Mouse (Mus musculus) MN1 (cell line): ENCODE data around the gene Lamtor3.
"Not testable (repeated sequence)": the region's sequence is repeated elsewhere in the genome, so short reads cannot be mapped to it uniquely, and the experiment has no call there.

Source experiments
- DNase-seq: peaks from one replicate; pipeline ENCODE4 v3.0.0-alpha.2; 2016; ENCODE audit warnings: low spot score

The Lamtor3 gene

DNA sequence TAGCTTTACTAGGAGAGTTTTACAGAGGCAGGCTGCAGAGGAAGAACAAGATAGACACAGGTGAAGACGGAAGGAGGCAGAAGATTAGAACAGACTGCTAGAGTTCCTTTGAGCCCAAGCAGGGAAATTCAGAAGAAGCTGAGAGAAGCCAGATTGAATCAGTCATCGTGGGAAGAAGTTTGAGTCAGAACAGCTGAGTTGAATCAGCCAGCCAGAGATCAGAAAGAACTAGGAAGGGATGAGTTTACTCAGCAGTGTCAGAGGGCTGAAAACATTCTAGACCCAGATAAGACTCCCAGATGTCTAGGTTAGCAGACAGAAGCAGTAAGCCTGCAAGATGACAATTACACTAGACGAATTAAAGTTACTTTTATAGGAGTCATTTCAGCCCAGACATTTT is 15.7 kb downstream of the Lamtor3 start:
- DNase-seq, result no peak

DNA sequence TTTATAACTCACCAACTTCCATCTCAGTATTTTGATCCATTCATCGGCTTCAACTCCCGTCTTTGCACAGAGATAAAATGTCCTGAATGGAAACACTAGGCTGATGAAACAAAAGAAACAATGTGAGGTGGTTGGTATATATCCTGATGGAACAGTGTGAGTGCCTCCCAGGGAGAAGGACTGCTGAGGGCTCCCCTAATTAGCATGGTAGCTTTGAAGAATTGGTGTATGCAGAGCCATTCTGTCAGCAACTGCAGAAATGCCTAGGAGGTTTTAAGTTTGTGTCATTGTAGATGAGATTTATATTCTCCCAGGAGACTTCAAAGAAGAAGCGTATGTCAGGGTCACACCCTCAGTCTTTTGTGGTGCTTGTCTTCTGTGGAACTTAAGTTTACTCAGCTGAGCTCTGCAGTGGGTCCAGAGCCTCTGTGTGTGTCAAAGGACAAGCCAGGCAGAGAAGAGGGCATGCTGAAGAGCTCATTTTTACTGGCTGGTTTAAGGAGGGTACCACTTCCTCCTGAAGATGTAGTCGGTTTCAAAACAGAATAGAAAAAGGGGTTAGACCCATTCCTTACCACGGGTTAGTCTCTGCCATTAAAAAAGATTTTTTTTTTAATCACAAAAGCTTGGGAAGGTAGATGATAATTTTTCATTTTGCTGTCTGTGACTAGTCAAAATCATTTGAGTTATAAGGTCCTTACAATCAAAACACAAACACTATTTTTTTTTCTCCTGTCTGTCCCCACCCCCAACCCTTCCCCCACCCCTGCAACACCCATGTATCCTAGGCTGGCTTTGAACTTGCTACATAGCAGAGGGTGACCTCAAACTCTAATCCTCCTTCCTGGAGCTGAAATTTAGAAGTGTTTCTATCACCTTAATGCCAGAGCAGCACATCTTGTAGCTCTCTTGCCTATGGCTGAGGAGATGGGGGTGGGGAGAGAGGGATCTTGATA is 17.5 kb downstream of the Lamtor3 start:
- no peak for DNase-seq

DNA sequence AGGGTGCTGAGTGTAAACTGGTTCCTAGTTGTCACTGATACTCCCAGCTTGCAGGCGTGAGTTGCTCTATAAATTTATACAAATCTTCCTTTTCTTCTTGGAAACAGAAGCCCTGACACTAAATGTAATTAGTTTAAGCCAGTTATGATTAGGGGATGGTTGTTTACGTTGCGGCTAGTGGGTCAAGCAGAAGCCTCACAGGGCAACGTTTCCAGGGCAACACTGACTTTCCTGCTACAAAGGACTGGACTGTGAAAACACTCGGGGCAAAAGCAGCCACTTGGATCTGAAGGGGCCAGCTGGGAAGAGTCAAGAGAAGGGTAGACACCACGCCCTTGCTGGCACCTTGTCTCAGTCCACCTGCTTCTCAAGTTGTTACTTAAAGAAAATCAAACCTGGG is 18.2 kb downstream of the Lamtor3 start:
- peak; percentile 66 for DNase-seq

DNA sequence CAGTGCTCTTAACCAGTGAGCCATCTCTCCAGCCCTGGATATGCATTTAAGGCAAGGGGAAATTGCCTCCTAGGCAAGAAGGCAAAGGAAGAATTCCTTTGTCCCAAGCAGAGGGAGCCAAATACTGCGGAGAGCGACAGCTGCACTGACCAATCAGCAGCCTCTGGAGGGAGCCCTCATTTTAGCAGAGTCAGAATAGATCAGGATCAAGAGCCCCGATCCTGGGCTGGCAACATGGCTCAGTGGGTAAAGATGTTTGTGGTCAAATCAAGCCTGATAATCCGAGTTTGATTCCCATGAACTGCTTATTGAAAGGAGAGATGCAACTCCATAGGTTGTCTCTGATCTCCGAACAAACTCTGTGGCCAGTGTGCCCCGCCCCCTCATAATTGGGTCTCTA is 20.3 kb downstream of the Lamtor3 start:
- no peak for DNase-seq

DNA sequence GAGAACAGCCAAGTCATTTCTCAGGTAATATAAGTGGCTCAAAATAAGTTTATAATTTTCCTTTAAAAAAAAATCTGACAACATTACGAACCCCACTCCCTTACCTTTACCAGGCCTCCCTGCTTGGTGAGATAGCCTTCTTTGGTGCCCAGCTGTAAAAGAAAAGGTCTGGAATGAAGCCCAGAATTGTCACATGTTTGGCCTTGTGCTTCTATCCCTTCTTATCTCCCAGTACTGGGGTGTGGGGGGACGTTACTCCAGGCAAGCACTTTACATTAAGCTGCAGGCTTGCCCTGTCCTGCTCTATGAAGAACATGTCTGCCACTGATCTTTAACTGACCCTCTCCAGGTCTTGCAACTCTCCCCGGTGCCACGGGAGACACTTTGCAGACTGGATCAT is 22.5 kb downstream of the Lamtor3 start:
- DNase-seq, result peak; percentile 68

DNA sequence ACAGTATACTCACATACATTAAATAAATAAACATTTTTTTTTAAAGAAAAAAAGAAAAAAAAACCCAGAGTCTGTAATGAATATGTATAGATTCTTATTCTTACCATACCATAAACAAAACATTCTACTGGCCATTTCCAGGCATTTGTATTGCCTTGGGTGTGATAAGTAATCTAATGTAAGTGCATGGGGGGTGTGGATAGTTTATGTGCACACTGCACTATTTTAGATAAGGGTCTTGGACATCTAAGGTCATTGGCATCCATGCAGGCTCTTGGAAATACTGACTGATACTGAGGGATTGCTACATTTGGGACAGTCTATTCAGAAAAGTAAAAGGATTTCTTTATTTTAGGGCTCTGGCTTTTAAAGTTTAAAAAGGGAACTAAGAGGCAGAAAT is 23.2 kb downstream of the Lamtor3 start:
- DNase-seq, result no peak

DNA sequence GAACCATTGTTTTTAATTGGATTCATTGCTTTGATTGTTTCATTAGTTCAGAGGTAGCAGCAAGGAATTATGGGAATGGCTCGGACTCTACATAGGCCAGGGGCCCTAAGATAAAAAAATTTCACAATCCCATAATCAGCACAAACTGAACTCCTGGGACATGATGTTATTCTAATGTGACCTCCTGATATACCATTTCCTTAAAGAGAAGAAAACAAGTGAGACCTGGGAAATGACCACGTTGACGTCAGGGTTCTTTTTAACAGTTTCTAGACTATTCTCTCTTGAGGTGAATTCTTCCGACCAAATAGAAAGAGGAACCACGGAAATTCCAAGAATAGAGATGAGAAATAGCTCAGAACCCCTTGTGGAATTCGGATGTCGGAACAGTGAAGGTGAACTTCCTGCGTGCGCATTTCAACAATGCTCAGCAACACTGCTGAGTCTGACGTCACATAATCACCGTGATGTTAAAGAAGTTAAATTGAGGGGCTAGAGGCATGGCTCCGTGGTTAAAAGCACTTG is 23.9 kb downstream of the Lamtor3 start:
- no peak for DNase-seq

DNA sequence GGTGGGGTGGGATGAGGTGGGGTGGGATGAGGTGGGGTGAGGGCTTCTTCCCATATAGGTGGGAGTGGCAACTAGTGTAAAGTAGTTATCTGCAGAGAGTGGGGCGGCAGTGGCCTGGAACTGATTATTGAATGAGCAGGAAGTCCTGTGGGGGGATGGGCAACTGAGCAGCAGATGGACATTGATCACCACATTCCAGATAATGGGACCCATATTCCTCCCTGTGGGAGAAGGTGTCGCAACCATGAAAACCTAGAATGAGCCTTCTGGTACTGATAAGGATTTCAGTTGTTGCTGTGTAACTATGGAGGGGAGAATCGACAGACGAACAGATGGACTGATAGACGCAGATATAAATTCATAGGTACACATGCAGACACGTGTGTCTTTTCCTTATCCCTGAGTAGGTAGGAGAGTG is 25.4 kb downstream of the Lamtor3 start:
- no peak for DNase-seq

DNA sequence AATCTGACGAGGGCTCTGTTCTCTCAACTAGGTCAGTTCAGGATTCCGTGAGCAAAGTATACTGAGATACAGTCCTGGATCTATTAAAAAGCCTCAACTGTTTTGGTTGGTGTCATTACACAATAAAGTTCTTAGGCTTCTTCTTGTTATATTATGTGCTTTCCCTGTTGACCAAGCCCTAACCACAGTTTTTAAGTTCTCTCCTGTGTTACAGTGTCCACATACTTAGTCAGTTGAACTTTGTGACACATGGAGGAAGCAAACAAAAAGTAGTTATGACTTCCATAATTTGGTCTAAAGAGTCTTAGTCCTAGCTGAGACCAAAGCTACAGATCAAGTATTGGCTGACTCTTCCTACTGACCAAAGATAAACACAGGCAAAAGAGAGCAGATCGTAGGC is 28.5 kb downstream of the Lamtor3 start:
- no peak for DNase-seq

DNA sequence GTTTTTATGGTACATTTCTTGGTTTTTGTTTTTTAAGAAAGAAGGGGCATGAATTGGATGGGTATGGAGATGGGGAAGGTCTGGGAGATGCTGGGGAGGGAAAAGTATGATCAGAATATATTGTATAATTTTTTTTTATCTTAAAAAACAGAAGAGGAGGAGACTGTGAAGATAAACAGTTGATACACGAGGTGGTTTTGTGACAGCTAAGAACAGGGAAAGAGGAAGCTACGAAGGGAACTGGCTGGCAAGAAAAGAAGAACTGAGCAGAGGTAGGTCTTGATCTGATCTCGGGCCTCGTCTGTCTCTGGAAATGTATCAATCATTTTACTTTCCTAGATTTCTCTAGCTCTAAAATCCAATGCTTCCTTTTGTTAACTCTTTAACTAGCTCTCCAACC is 29.2 kb downstream of the Lamtor3 start:
- DNase-seq, result no peak

DNA sequence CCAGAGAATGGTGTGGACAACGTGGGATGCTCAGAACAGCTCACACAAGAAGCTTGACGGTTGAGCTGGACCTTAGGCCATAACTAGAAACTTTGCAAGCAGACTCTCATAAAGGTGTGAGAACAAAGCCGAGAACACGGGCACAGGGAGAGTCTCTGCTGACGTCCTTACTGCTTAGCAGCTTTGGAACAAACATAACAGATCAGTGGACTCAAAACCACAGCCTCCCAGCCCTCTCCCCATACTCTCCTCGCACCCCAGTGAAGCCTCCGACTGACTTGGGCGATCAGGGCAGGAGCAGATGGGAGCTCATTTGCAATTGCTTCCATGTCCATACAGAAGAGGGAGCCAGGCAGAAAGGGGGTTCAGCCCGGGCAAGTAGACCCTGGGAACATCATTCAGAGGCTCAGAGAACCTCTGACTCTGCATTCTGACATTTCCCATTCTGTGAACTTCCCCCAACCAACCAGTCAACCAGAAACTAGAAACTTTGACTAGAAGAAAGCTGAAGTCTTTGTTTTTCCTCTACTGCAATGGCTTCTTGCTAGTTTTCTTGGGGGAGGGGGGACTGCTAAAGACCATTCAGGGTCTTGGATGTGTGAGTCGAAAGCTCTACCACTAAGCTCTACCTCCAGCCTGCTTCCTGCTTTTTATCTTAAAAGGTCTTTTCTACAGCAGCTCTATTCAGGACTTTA is 32.0 kb downstream of the Lamtor3 start:
- no peak for DNase-seq

DNA sequence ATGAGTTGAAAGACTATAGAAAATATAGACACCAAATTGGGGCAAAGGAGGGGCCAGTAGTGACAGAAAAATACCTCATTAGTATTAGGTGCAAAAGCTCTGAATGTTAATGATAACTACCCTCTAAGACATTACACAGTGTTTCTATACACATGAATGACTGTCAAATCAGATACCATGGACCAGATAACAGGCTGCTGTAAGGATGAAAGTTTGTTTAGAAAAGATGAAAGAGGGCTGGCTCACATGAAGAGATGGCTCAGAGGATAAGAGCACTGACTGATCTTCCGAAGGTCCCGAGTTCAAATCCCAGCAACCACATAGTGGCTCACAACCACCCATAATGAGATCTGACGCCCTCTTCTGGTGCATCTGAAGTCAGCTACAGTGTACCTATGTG is 33.0 kb downstream of the Lamtor3 start:
- DNase-seq, result not testable (repeated sequence)

DNA sequence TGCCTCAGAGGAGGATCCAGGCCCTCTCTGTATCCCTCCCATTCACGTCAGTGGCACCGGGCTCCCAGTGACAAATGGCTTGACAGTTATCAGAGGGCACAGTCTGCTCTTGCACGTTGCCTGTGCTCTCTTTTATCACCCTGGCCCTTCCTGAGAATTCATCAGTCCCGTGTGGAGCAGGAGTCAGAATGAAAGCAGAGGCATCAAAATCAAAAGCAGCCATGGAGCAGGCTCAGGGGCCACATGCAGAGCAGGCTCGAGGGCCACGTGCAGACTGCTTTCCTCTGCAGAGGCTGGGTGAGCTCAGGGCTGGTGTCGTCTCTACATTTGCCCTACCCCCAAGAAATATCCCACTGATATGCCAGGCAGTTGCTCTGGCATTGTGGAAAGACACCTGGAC is 33.5 kb downstream of the Lamtor3 start:
- peak; percentile 12 for DNase-seq

DNA sequence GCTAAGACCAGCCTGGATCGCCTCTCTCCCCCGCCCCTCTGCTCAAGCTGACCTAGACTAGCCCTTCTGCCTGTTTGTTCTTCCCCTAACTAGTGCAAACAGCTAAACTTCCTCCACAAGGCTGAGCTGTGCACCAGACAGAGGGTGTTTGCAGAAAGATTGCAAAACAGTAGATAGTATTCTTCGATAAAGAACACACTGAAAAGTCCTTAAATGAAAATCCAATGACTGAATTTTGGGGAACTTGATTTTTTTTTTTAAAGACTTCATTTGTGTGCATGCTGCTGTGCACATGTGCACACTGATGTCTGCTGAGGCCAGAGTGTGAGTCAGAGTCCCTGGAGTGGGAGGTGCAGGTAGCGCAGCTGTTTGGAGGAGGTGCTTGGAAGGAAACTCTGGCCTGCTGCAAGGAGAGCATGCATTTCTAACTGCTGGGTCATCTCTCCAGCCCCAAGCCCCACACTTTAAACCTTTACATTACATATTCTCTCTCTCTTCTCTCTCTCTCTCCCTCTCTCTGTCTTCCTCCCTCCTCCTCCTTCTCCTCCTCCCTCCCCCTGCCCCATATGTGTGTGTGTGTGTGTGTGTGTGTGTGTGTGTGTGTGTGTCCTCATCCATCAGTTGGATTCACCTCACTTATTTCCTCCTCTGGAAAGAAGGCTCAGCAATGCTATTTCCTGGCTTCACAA is 34.1 kb downstream of the Lamtor3 start:
- peak; percentile 77 for DNase-seq

DNA sequence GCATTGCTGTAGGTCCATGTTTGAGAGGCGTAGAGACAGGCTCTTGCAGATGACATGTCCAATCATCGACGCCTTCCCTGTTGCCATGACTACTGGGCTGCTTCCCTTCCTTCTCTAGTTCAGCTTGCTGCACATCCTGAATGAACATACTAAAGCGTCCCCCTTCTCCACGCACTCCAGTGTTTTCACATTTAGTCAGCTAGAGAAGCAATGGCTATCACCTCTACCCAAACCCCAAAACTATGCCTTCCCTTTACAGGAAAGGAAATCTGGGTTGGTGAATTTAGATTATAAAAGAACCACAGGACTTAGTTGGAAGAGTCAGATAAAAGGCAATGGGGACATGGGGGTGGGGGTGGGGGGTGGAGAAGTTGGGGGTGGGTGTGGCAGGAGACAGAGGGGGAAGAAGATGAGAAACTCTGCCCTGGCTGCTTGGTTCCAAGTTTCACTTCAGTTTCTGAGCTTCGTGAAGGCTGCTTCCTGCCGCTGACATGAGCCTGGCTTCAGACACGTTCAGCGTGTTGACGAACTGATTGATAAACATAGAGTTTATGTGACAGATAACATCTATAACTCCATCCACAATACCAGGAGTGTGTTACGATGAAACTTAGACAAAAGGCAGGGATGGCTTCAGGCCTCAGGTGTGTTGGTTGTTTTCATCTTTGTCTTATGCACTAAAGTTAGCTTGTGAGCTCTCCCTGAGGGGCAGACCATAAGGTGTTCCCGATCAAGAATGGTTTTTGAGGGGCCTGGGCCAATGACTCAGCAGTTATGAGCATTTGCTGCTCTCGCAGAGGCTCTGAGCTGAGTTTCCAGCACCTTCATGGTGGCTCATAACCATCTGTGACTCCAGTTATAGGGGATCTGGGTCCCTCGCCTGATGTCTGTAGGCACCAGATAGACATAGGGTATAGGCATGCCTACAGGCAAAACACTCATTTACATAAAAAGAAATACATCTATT is 34.9 kb downstream of the Lamtor3 start:
- DNase-seq, result peak; percentile 75

DNA sequence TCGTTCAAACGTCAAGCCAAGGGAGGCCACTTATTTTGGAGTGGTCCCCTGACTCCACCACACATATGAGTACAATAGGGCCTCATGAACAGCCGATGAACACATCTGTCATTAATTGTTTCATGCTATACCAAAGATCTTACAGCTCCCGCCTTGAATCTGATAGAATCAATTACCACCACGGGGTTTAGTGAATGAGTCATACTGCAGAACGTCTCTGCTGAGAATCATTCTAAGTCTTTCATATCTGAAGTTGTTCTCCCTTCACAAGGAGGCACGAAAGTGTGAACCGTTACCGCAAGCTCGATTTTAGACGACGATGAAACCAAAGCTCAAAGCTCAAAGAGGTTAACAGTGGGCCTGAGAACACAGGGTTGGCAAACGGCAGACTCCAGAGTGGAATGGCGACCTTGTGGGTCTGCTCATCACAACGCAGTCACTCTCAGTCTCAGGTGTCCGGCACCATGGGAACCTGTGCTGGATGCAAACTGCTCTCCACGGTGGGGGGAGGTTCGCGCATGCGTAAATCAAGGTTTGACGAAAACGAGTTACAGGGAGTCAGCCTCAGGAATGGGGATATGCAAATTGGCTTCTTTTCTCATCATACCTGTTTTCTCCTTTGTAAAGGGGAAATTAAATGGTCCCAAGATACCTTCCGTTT is 36.1 kb downstream of the Lamtor3 start:
- DNase-seq, result peak; percentile 67

DNA sequence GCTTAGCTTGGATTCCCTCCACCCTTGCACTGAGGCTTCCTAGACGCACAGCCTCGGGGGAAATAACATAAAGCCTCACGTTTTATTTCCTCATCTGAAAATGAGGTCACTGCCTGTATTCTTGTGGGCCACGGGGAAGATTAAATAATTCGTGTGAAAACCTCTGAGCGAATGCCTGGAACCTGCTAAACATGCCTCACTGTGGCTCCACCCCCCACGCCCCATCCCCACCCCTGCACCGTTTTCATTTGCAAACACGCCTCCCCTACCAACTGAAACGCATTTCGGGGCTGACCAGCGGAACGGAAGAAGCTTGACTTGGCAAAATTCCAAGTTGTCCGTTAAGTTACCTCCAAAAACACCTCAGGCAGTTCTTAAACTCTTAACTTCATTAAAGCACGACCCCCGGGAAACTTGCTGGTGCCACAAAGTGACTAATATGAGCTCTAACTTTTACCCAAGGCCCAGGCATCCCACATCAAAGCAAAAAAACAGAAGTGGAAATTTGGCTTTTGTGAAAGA is 37.3 kb downstream of the Lamtor3 start:
- peak; percentile 34 for DNase-seq

DNA sequence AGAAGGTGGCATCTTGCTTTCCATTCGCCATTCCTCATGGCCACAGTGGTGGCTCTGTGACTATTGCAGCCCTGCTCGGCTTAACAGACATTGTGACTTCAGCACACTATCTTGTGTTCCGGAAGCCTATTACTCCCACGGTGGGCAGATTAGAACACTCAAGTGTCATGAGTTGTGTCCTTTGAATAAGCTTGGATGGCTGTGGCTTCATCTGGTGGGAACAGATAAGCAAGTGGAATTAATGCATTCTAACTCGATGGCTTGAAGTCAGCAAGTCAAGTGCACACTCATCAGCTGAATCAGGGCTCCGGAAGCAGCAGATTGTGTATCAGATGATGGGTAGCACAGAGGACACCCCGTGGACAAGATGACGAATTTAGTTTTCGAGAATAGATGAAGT is 39.6 kb downstream of the Lamtor3 start:
- DNase-seq, result no peak

DNA sequence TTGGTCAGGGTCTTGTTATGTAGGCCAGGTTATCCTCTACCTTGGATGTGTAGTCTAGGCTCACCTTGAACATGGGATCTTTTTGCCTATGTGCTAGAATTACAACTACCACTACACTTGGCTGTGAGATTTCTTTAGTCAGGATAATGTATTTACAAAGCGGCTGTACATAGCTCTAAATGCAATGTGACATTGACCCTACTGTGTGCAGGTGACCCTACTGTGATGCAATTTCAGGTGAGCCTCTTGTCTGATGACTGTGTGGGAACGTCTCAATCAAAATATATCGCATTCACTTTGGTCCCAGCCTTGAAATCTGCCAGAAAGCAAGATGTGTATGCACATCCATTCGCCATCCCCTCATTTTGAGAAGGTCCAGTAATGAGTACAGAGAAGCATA is 40.0 kb downstream of the Lamtor3 start:
- no peak for DNase-seq

DNA sequence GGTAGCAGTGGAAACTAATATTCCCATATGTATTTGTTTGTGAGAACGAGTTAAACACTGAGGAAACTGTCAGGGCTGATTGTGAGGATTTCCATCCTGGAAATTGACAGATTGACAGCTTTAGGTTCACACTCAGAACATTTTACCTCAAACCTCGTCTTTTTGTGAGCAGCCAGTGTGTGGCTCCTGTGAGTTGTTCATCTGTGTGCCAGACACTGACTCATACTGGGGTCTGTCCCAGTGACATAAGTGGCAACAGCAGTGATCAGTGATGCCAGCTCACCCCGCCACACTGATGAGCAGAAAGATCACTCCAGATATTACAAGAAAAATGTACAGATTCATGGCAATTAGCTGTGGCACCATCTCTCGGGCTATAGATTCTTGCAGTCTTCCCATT is 41.1 kb downstream of the Lamtor3 start:
- no peak for DNase-seq
